Mouse (Mus musculus) retina, postnatal 1 day (tissue): ENCODE results near the gene Pgs1.

Experiments used
- DNase-seq: peaks from one replicate; pipeline ENCODE4 v3.0.0-alpha.2; 2012

The Pgs1 gene

DNA sequence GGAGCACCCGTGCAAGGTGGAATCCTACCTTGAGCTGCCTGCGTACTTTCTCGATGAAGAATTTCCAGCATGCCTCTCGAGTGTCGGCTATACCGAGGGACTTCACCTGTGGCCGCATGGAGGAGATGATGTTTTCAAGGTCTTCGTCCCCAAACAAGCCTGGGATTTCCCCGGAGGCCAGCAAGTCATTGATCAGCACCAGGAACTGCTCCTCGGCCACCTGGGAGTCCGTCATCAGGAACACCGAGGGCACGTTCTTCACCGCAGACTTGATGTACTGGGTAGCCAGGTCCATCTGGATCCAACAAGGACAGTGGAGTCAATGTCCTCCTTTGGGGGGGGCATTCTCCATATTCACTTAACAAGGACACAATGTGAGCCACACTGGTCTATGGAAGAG lies 73.9 kb downstream of the Pgs1 start:
- DNase-seq = no peak

DNA sequence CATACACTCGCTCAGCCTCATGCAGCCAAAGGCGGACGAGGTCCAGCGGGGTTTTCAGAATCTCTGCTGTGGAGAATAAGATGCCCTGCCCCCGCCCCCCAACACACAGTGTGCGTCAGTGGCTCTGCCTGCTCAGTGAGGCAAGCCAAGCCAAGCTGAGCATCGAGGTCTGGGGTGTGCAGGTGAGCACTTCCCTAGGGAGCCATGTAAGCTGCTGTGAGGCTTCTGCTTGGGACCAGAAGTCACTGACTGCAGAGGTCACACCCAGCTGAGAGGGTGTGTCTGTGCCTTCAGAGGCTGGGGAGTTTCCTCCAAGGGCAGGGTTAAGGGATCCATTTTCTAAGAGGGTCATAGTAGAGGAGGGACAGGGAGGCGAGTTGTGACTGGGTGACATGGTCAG lies 81.5 kb downstream of the Pgs1 start:
- DNase-seq = no peak

DNA sequence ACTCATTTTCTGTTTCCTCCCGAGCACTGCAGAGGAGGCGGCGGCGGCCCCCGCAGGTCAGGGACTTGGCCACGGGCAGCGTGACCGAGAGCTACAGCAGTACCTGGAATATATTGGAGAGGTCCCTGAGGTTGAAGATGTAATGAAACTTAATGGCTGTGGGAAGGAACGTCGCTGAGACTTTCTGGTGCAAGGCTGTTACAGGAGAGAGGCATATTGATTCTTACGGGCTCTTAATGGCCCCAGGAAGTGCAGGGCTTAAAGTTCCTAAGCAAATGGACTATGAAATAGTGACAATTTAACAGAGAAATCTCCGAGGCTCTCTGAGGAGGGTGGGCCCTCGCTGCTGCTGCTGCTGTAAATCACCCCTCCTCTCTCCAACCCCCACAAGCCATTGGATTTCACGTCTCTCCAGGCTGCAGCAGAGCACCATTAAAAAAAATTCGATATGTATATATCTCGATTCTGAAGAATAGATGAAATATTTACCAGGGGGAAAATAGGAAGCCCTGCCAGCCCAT lies 82.8 kb downstream of the Pgs1 start:
- DNase-seq = no peak

DNA sequence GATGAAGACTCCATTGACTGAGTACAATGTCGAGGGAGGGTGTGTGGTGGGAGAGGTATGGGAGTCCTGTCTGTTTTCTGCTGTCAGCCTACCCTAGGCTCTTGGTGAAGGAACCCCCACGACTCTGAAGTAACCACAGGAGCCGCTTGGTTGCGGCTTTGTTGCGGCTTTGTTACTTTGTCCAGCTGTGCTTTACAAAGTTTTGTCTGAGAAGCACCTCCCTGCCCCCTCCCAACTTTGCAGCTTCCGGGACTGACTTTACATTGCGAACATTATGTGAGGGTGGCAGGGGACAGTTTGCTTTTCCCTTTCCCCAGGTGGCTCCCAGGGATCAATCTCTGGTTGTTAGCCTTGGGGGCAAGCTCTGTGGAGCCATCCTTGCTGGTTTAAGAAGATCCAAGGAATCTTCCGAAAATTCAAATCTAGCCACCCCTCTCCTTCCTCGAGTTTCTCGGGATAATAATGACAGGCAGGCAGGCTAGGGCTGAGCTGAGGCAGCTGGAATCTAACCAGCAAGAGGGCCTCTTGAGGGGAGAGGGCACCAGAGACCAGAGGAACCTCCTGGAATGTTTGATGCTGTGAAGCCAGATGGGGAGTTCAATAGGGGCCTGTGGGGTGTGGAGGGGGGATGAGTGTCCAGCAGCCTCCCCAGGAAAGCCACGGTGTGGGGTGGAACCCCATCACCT lies 85.3 kb downstream of the Pgs1 start:
- no peak for DNase-seq
